Mouse (Mus musculus): ENCODE measurements at regions not wholly inside any gene's neighbourhood (a gene's known extent, or its start where the extent isn't known, plus 50 kb on each side); places are given as distances from the start of the nearest gene placed in this dataset.

- TF ChIP-seq POLR2A (IDR thresholded peaks at IDR 0.05; ENCODE audit: extremely low read depth, insufficient read depth, low read length) (no peak), CTCF (IDR thresholded peaks at IDR 0.05; ENCODE audit: low read depth, low read length) (no peak)
Measured at GRCm38 (mm10) chr6:93149956-93150355, 206.7 kb upstream of the Adamts9 start.

Data from liver, adult 2 months (tissue).